Mouse (Mus musculus) heart, embryonic 11.5 days (tissue): ENCODE data around the gene Rnasek. TPM values are rescaled to one million over a fixed set of nuclear protein-coding genes. Genes with fewer than 3 reads are reported as not detected.

Experiments
- ATAC-seq: fragments of 200-750 bp; cut with Nextera tagmentation; replicated peaks from 2 replicates; pipeline ENCODE4 v1.8.0; 2017; ENCODE audit warnings: moderate library complexity; ENCODE audit not compliant: insufficient number of reproducible peaks, low FRiP score, low TSS enrichment
- H3K27ac ChIP-seq: fragments of 300-500 bp; sonication (generic); 2 replicates; pipeline ENCODE4 v1.5.1; 2014; ENCODE audit warnings: mild to moderate bottlenecking, low read depth, low read length
- H3K27me3 ChIP-seq: fragments of 300-500 bp; sonication (generic); 2 replicates; pipeline ENCODE4 v1.6.1; 2014; ENCODE audit warnings: mild to moderate bottlenecking, low read length, mixed read lengths; ENCODE audit not compliant: control insufficient read depth, insufficient read depth
- H3K36me3 ChIP-seq: fragments of 300-500 bp; sonication (generic); 2 replicates; pipeline ENCODE4 v1.6.1; 2014; ENCODE audit warnings: mild to moderate bottlenecking, low read length, moderate library complexity, mixed read lengths; ENCODE audit not compliant: control insufficient read depth, insufficient read depth
- H3K4me1 ChIP-seq: fragments of 300-500 bp; sonication (generic); 2 replicates; pipeline ENCODE4 v1.6.1; 2014; ENCODE audit warnings: low read length; ENCODE audit not compliant: control insufficient read depth, insufficient read depth
- H3K4me2 ChIP-seq: fragments of 300-500 bp; sonication (generic); 2 replicates; pipeline ENCODE4 v1.6.1; 2014; ENCODE audit warnings: mild to moderate bottlenecking, moderate library complexity
- H3K4me3 ChIP-seq: fragments of 300-500 bp; sonication (generic); 2 replicates; pipeline ENCODE4 v1.5.1; 2014; ENCODE audit warnings: low read depth, low read length
- H3K9ac ChIP-seq: fragments of 300-500 bp; sonication (generic); 2 replicates; pipeline ENCODE4 v1.6.1; 2014; ENCODE audit warnings: mild to moderate bottlenecking, low read depth, low read length, moderate library complexity
- H3K9me3 ChIP-seq: fragments of 300-500 bp; sonication (generic); replicated peaks from 2 replicates; pipeline ENCODE4 v1.6.1; 2016; ENCODE audit warnings: low read length; ENCODE audit not compliant: control insufficient read depth
- WGBS: fragments of 180-500 bp; shearing (Covaris S2); extraction: QIAGEN DNeasy Blood & Tissue Kit; methylation state at CpG from one replicate; pipeline ENCODE4 v1.1.7; 2014; ENCODE audit not compliant: insufficient replicate concordance; 5-methylcytosine and 5-hydroxymethylcytosine counted together
- polyA plus RNA-seq: library from polyadenylated mRNA; unstranded; fragments of >200 nt; fragmentation: Nextera tagmentation; extraction: Ambion mirVana; gene quantifications from 2 replicates; pipeline ENCODE4 v1.2.1, GENCODE M21; 2014

Gene Rnasek
- polyA plus RNA-seq, 1 experiment from 2014 or later: 183 TPM

- H3K9ac ChIP-seq: no peak overlapping the region
- no peak for ATAC-seq
- no peak overlapping the region for H3K27ac ChIP-seq
- 47% methylated on average over 9 of the region's 9 CpGs for WGBS
- no peak overlapping the region for H3K4me2 ChIP-seq
- no peaks in the 10 kb centered on the region for H3K36me3 ChIP-seq
- no peaks in the 10 kb centered on the region for H3K4me1 ChIP-seq
- peaks cover 16% of the 10 kb centered on the region; the same call in 1 of the 2 replicates for H3K27me3 ChIP-seq
- H3K9me3 ChIP-seq: no peaks in the 10 kb centered on the region
- H3K4me3 ChIP-seq: no peak overlapping the region
Observed at GRCm38 (mm10) chr11:70247136-70247845, 7.6 kb upstream of the Rnasek start.

GRCm38 (mm10) chr11:70242591-70242990, 2.9 kb upstream of the Rnasek start:
- Histone ChIP-seq H3K27me3 (peaks cover 10% of the 10 kb centered on the region; the same call in 1 of the 2 replicates), H3K36me3 (no peaks in the 10 kb centered on the region), H3K4me2 (no peak overlapping the region), H3K4me1 (peaks cover 15% of the 10 kb centered on the region; the same call in 1 of the 2 replicates), H3K27ac (no peak overlapping the region), H3K9ac (no peak overlapping the region), H3K4me3 (no peak overlapping the region), H3K9me3 (no peaks in the 10 kb centered on the region)
- WGBS: 66% methylated on average over 11 of the region's 11 CpGs
- ATAC-seq: no peak

DNA sequence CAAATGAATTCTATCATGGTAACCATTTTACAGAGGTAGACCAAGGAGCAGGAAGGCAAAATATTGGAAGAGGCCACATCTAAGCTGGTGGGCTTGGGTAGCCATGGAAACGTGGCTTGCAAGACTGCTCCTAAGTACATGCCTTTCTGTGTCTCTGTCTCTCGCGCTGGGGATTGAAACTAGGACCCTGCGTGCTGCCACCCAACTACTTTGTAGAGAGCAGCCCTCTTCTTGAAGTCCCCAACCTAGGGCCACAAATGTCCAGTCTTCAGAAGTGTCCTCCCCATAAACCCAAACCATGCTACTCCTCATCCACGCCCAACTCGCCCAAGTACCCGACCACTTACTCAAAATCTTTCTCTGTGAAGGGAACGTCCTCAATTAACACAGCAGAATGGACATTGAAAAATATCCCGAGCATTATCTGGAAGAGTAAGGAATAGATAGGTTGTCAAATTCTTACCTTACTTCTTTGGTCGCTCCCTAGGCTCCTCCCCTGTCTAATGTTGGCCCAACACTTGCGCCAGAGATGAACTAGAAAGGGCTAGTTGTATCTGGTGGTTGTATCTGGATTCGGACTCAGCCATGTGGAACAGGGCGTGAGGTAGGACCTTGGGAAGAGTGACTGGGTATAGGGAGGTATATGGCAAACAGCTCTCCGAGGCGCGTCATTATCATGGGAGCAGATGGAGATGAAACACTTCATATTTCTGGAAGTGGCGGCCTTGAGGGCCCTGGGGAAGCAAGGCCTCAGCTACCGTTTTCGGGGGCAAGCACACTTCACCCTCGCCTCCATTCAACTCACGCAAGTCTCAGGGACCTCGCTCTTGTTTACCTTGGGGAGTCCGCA, 826 bp downstream of the Rnasek start:
- H3K4me1 ChIP-seq: peaks cover 27% of the 10 kb centered on the region
- WGBS: 11% methylated on average over 23 of the region's 23 CpGs
- H3K9me3 ChIP-seq: no peaks in the 10 kb centered on the region

DNA sequence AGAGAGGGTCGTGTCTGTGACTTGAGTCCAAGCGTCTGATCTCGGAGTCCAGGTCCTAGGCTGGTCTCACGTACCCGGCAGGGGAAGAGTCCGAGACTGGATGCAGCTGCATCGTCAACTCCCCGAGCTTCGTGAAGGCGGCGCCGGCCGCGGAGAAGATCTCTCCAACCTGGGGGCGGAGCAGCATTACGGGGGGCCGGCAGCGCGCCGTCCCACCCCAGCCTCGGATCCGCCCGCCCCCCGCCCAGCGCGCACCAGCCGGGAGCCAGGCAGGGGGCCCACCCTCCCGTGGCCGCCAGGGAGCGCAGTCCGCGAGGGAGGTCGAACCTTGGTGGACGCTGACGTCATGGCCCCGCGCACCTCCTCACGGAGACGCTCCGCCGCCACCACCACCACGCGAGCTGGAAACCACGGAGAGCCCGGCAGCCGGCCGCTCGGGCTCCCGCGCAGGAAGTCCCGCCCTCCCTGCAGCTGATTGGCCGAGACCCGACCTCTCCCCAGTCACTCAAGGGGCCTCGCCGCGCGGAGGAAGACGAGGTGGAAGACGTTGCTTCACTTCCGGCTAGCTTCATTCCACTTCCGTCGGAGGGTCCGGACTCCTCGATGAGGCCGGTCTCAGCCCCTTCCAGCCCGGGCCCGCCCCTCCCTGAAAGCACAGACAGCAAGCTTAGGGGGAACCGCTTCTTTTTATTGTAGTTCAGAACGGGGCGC, 2.0 kb downstream of the Rnasek start, which contains the start of gene 0610010K14Rik:
Gene 0610010K14Rik, minus strand, starts transcription at position 458 of the 711 bp plus-strand sequence.
- Histone ChIP-seq H3K36me3 (0 out of 2 replicates have a peak, but pooled peaks cover 2% of the 10 kb centered on the region), H3K27me3 (no peaks in the 10 kb centered on the region), H3K4me1 (peaks cover 33% of the 10 kb centered on the region), H3K9me3 (no peaks in the 10 kb centered on the region), H3K4me2 (peak within 1 kb of the TSS; percentile 94), H3K9ac (peak within 1 kb of the TSS; percentile 93), H3K27ac (peak within 1 kb of the TSS; percentile 96), H3K4me3 (peak within 1 kb of the TSS; percentile 77)
- ATAC-seq: peak; percentile 89
- whole genome bisulfite sequencing: under 1% methylated on average over 47 of the region's 70 CpGs

More for the DNA sequence above, 826 bp downstream of the Rnasek start:
- Histone ChIP-seq H3K27me3 (no peaks in the 10 kb centered on the region), H3K9ac (peak overlapping the region; percentile 93), H3K27ac (peak overlapping the region; percentile 96), H3K36me3 (0 out of 2 replicates have a peak, but pooled peaks cover 2% of the 10 kb centered on the region), H3K4me3 (peak overlapping the region; percentile 77), H3K4me2 (peak overlapping the region; percentile 94)
- ATAC-seq: no peak

DNA sequence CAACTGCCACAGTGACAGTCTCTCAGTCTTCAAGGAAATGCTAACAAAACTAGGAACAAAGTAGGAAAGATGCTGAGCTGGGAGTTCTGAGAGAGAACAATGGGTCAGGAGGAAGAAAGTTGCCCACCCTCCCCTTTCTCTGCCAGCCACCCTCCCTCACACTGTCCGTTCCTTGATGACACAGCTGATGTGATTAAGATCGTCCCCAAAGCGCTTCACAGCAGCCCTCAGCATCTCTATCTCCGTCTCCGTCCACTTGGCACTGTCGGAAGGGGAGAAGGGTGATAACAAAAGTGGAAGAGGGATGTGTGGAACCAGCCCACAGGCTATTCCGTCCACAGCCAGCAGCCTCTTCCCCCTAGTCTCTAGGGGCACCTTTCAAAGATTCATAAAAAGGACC, 2.9 kb downstream of the Rnasek start:
- 4% methylated on average over 7 of the region's 7 CpGs for whole genome bisulfite sequencing
- Histone ChIP-seq H3K4me3 (peak overlapping the region; percentile 77), H3K27ac (peak overlapping the region; percentile 96), H3K27me3 (no peaks in the 10 kb centered on the region), H3K9ac (peak overlapping the region; percentile 93), H3K4me2 (peak overlapping the region; percentile 94), H3K36me3 (0 out of 2 replicates have a peak, but pooled peaks cover 2% of the 10 kb centered on the region), H3K9me3 (no peaks in the 10 kb centered on the region), H3K4me1 (peaks cover 34% of the 10 kb centered on the region)
- no peak for ATAC-seq

DNA sequence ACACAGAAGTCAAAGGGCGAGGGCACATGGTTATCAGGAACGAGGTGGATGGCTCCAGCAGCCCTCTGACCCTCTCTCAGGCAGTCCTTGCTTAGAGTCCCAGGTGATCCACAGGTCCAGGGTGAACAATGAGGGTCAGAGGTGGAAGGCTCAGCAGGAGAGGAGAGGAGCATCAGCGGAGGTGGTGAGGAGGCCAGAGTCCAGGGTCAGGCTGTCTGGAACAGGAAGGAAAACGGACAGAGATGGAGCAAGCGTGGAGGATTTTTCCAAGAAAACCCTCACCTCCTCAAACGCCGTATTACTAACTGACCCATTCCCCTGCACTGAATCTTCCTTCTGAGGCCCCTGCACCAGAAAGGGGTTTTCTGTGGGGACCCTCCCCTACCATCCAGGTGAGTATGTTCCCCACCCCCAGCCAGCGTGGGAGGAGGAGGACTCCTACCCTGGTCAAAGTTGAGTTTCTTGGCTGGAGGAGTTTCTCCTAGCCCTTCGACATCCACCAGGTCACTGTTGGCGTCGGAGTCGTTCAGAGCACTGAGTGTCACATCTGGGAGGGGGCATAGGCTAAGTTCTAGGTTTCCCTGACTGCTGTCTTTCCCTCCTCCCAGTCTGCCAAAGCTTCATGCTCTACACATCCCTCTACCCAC, 4.3 kb downstream of the Rnasek start:
- 95% methylated on average over 12 of the region's 12 CpGs for WGBS
- Histone ChIP-seq H3K4me3 (no peak overlapping the region), H3K4me2 (no peak overlapping the region), H3K9ac (no peak overlapping the region), H3K27ac (no peak overlapping the region), H3K9me3 (no peaks in the 10 kb centered on the region), H3K36me3 (0 out of 2 replicates have a peak, but pooled peaks cover 2% of the 10 kb centered on the region), H3K27me3 (peaks cover 2% of the 10 kb centered on the region; the same call in 1 of the 2 replicates), H3K4me1 (peaks cover 36% of the 10 kb centered on the region)
- ATAC-seq: no peak

- H3K9ac ChIP-seq: no peak overlapping the region
- no peak overlapping the region for H3K27ac ChIP-seq
- no peak overlapping the region for H3K4me3 ChIP-seq
- peaks cover 11% of the 10 kb centered on the region for H3K27me3 ChIP-seq
- H3K4me1 ChIP-seq: peaks cover 37% of the 10 kb centered on the region
- no peak overlapping the region for H3K4me2 ChIP-seq
- 84% methylated on average over 8 of the region's 8 CpGs for WGBS
- 0 out of 2 replicates have a peak, but pooled peaks cover 2% of the 10 kb centered on the region for H3K36me3 ChIP-seq
- ATAC-seq: no peak
- H3K9me3 ChIP-seq: no peaks in the 10 kb centered on the region
Observed at GRCm38 (mm10) chr11:70234497-70234896, 5.1 kb downstream of the Rnasek start.

DNA sequence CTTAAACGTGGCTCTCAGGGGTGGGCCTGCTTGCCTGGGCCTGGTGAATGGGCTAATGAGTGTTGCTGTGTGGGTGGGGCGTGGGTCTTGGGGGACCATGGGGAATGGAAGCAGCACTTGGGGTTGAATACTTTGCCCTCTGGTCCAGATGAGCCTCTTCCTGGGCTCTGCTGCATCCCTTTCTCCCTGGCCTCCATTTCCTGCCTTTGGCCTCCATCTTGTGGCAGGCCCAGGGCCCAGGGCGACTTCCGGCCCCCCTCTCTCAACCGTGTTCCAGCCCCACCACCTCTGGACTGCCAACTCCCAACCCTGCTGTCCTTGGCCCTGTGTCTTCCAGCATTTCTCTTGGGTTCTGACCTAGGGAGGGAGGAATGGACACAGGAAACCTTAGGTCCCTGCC, 5.6 kb downstream of the Rnasek start:
- 50% methylated on average over 5 of the region's 5 CpGs for WGBS
- no peak overlapping the region for H3K4me3 ChIP-seq
- 0 out of 2 replicates have a peak, but pooled peaks cover 2% of the 10 kb centered on the region for H3K36me3 ChIP-seq
- H3K27me3 ChIP-seq: peaks cover 16% of the 10 kb centered on the region
- no peak overlapping the region for H3K9ac ChIP-seq
- no peak overlapping the region for H3K4me2 ChIP-seq
- peaks cover 38% of the 10 kb centered on the region for H3K4me1 ChIP-seq
- H3K27ac ChIP-seq: no peak overlapping the region
- no peaks in the 10 kb centered on the region for H3K9me3 ChIP-seq
- no peak for ATAC-seq
